Mouse (Mus musculus) gastrocnemius, postnatal 36 days (tissue): ENCODE data around the gene Gpd1. TPM values are rescaled to one million over a fixed set of nuclear protein-coding genes. Genes with fewer than 3 reads are reported as not detected.
A peak's percentile ranks its signal among the peaks of the same experiment; 100 is the strongest.
"Not testable (repeated sequence)": the region's sequence is repeated elsewhere in the genome, so short reads cannot be mapped to it uniquely, and the experiment has no call there.

ENCODE experiments used
- DNase-seq, 2 experiments: peaks; one replicate each; pipeline ENCODE4 v3.0.0; 2022
- intact Hi-C: fragments of 180-260 bp; cut with DNase I; formaldehyde crosslinking; loops from one replicate; pipeline ENCODE4 v1.15.1; 2025
- total RNA-seq, 2 experiments: library from RNA; stranded (reverse); gene quantifications; 2 replicates each; pipeline ENCODE4 v1.2.3; 2021

The Gpd1 gene
- total RNA-seq, 2 experiments from 2014 or later: 569 to 657 TPM

DNA sequence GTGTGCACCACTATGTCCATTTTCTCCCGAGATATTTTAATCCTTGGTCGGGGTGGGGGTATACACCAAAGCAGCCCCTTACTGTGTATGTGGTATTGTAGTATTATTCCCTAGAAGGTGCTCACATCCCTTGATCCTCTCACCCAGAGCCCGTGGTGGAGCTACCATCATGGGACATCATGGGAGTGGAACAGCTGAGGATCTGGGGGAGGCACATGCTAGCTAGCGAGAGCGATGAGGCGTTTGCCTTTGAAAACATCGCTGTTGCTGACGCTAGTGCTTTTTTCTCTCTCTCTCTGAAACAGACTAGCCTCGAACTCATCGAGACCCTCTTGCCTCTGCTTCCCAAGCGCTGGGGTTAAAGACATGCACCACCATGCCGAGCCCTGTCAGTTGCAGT, 501 bp upstream of the Gpd1 start:
- intact Hi-C loops: loop anchor here (5.0 kb wide), 1 partner anchor 185 kb away; no protein-coding TSS in a partner anchor
- no peak for DNase-seq

DNA sequence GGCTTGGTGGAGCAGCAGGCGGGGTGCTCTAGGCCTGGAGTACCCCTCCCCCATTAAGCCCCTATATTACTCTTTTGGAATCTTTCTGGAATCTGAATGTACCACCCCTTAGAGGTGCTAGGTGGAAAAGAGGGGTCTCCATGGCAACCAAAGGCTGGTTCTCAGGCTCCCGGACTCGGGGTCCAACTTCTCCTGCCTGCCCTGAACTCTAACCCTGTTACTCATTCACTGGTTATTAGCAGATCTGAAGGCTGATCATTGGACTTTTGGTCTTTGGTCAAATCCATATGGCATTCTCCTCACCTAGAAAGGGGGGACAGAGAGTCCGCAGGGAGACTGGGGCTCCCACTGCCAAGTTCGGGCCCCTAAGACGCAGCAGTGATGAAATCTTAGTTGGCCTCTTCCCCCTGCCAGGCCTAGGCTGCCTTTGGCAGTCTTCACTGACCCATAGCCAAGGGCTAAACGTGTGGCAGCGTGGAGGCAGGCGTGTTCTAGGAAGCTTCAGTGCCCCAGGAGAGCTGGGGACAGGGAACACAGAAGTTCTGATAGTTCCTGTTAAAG, 1.2 kb downstream of the Gpd1 start:
- intact Hi-C loops: loop anchor here (5.0 kb wide), 1 partner anchor 184 kb away; no protein-coding TSS in a partner anchor
- DNase-seq: peak; percentile 50 to 58

DNA sequence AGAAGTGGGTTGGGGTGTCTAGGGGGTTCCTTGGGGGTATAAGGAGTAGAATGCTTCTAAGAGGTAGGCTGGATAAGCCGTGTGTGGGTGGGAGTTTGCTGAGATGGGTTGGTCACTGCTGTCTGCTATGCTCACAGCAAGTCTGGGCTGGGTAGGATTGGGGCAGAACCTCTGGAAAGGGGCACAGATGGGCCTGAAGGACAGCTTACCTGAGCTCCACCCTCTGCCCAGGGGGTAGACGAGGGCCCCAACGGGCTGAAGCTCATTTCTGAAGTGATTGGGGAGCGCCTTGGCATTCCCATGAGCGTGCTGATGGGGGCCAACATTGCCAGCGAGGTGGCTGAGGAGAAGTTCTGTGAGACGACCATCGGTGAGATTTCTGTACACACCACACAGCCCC, 2.5 kb downstream of the Gpd1 start:
- DNase-seq: no peak
- intact Hi-C loops: loop anchor here (5.0 kb wide), 1 partner anchor 182 kb away; no protein-coding TSS in a partner anchor

DNA sequence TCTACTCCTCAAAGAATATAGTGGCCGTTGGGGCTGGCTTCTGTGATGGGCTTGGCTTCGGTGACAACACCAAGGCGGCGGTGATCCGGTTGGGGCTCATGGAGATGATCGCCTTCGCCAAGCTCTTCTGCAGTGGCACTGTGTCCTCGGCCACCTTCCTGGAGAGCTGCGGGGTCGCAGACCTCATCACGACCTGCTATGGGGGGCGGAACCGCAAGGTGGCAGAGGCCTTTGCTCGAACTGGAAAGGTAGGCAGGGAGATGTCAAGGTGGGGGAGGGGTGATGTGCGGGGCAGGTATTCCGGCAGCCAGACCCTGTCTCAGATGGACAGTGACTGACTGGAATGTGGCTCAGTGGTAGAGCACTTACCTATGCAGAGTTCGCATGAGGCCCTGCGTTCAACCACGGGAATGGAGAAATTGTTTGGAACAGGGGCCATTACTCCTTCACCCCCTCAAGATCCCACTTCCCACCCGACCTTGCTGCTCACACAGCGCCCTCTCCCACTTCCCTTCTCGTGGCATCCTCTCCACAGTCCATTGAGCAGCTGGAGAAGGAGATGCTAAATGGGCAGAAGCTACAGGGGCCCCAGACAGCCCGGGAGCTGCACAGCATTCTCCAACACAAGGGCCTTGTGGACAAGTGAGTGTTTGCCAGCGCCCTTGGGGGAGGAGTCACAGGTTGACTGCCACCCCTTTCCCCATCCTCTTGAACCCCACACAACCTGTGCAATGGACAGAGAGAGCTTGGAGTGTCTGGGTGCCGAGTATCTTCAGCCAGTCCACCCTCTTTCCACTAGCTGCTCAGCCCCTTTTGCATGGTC, 4.8 kb downstream of the Gpd1 start:
- intact Hi-C loops: no loop called here
- no peak for DNase-seq

DNA sequence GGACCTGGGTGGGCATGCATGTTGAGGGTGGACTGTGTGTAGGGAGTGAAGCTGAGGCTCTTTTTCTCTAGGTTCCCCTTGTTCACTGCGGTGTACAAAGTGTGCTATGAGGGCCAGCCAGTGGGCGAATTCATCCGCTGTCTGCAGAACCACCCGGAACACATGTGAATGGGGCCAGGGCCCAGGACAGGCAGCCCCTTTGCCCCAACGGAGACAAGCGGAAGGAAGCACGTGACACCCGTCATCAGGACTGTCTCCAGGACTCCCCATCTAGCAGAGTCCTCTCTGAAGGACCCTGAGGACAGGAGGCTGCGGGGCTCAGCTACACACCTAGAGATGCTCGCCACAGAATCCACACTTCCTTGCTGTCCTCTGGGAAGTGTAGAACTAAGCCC, 5.8 kb downstream of the Gpd1 start:
- DNase-seq: peak in 1 of 2 experiments; percentile 25
- intact Hi-C loops: no loop called here

DNA sequence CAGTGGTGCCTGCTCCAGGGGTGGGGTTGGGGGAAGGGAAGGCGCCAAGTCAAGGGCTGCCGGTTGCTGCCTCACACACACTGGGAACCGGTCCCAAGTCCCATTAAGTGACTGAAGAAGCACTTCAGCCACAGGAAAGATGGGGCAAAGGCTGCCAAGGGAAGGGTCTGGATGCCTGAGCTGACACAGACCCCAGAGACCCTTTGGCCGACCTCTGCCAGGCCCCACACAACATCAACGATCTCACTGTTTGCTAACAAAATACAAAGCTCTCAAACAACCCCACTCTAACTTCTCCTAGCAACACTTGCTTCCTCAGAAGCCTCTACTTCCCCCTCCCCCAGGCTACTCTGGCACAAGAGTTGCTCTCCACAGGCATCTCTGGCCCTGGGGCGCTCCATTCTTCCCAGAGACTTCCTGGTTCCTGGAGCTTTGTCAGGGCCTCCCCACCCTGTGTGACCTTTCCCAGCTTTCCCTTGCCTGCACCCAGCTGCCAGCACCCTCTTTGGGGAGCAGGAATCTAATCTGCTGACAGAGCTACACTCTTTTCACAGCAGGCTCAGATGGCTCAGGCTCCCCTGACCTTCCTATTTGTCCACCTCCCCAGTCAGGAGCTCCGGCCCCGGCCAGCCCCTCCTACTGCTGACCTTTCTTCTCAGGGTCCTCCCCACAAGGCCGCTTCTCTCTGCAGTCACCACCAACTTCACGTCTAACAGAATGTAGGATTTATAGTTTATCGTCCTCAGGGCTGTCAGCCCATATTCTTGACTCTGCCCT, 6.4 kb downstream of the Gpd1 start:
- intact Hi-C loops: no loop called here
- DNase-seq: peak; percentile 64 to 67

DNA sequence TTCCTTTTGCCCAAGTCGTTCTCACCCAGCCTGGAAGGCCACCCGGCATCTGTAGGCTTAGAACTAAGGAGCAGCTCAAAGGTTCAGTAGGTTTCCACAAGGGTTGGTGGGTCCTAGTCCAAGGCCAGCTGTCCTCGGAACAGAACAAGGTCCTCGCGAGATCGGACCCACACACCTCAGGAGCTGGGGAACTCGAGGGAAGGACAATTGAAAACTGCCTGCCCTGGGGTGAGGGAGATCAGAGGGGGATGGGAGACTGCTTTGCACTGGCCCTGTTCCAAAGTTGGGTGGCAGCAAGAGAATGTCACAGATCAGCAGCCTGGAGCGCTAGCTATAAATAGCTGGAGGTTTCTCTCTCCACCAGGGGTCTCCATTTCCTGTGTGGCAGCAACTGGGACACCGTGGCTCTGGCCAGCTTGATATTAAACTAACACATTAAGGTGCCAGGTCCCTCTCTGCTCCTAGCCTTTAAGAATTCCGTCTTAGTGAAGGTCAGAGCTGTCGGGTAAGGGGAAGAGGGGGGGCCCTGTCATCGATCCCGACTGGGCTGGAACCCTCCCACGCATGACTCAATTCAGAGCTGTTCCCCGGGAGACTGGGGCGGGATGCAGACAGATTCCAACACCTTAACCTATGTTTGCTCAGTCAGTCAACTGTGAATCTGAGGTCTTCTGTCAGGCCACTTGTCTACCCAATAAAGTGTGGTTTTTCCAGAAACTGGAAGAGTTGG, 7.1 kb downstream of the Gpd1 start:
- intact Hi-C loops: loop anchor here (5.0 kb wide), 1 partner anchor 183 kb away; no protein-coding TSS in a partner anchor

DNA sequence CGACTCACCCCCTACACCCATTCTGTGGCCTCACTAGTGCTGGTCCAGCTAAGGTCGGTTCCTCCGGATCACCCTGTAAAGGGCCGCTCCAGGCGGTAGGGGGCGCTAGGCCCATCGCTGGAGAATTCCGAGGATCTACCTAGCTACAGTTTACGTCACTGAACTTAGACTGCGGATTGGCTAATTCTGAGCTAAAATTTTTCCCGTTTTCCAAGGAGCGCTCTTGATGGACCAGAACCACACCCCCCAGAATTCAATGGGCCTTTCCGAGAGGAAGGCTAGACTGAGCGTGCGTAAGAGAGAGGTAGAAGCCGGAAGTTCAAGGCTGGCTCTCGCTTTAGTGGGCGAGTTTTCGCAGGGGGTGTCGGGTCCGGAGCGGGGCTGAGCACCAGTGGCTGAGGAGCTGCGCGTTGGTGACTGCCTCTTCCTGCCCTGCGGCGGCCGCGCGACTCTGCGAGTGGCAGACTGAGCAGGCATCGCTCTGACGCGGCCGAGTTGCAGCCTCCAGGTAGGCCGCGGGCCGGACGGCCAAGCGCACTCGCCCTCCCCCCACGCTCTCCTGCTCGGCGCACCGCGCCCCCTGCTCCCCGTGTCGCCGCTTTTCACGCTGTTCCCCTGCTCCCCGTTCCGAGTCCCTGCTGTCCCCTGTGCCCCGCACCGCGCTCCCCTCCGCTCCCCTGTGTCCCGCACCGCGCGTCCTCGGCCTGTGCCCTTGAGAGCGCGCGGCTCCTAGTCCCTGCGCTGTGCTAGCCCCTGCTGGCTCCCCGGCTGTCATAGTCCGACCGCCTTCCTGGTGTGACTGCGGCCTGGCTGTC, 8.2 kb downstream of the Gpd1 start, which contains the start of gene Cox14:
Cox14 (plus strand) TSS at position 278 of the 815 bp plus-strand sequence.
- DNase-seq: peak; percentile 91 to 94
- intact Hi-C loops: loop anchor here (5.0 kb wide), 1 partner anchor 182 kb away; no protein-coding TSS in a partner anchor

More for the DNA sequence above, 7.1 kb downstream of the Gpd1 start:
- DNase-seq: peak; percentile 65 to 66

DNA sequence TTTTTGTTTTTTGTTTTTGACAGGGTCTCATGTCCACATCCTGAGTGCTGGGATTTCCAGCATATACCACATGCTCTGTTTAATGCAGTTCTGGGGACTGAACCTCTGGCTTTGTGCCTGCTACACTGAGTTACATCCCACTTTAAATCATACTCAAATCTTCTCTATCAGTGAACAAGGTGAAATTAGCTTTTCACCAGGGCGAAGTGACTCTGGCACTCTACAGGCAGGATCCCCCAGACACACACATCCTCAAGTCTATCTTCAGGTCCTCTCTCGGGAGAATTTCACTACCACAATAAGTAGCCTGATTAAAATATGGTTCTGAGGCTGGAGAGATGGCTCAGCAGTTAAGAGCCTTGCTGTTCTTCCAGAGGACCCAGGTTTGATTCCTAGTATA, 9.2 kb downstream of the Gpd1 start:
- intact Hi-C loops: loop anchor here (5.0 kb wide), 1 partner anchor 181 kb away; no protein-coding TSS in a partner anchor
- DNase-seq: no peak

DNA sequence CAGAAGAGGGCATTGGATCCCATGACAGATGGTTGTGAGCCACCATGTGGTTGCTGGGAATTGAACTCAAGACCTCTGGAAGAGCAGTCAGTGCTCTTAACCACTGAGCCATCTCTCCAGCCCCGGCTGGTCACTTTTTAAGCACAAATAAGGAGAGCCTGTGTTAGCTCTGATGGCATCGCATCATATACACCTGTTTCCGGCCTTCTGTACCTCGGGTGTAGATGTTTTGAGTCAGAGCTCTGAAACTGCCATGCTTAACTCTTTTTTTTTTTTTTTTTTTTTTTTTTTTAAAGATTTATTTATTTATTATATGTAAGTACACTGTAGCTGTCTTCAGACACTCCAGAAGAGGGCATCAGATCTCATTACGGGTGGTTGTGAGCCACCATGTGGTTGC, 9.7 kb downstream of the Gpd1 start:
- intact Hi-C loops: loop anchor here (5.0 kb wide), 1 partner anchor 180 kb away; no protein-coding TSS in a partner anchor

DNA sequence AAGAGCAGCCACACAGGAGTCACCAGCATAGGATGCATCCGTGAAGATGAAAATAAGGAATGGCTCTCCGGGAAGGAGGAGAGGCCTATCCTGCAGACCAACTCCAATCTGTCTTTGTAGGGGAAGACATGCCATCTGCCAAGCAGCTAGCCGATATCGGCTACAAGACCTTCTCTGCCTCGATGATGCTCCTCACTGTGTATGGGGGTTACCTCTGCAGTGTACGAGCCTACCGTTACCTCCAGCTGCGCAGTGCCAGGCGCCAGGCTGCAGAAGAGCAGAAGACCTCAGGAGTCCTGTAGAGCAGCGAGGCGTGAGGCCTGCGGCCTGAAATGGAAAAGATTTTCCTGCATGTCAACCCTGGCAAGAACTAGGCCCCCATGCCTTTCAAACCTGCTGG, 10.2 kb downstream of the Gpd1 start:
- intact Hi-C loops: loop anchor here (5.0 kb wide), 1 partner anchor 180 kb away; no protein-coding TSS in a partner anchor
- no peak for DNase-seq

More for the DNA sequence above, 9.7 kb downstream of the Gpd1 start:
- not testable (repeated sequence) for DNase-seq

DNA sequence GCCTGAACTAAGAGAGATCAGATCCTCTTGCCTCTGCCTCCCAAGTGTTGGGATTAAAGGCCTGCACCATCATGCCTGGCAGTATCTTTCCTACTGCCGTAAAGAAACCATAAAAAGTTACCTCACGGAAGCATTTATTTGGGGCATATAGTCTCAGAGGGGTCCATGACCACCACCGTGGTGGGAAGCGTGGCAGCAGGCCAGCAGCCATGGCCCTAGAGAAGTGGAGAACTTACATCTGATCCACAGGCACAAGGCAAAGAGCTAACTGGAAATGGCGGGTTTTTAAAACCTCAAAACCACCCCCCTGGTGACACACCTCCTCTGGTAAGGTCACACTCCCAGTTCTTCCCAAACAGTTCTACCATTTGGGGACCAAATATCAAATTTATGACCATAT, 10.9 kb downstream of the Gpd1 start:
- DNase-seq: no peak
- intact Hi-C loops: loop anchor here (5.0 kb wide), 1 partner anchor 179 kb away; no protein-coding TSS in a partner anchor

DNA sequence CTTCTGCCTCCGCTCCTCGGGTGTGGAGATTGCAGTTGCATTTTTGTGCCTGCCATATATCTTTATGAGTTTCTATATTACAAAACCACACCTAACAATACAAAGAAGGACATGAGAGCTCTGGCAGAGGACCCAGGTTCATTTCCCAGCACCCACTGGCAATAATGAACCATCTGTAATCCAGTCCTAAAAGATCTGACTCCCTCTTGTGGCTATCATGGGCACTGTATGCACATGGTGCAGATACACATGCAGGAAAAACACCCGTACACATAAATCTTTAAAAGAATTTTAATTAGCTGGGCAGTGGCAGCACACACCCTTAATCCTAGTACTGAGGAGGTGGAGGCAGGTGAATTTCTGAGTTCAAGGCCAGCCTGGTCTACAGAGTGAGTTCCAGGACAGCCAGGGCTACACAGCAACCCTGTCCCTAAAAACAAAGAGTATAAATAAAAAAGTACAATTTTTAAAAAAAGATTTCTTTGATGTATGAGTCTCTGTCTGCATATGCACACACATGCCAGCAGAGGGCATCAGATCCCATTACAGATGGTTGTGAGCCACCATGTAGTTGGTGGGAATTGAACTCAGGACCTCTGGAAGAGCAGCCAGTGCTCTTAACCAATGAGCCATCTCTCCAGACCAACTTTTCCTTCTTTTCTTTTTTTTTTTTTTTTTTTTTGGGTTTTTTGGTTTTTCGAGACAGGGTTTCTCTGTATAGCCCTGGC, 11.9 kb downstream of the Gpd1 start:
- DNase-seq: no peak
- intact Hi-C loops: loop anchor here (5.0 kb wide), 1 partner anchor 178 kb away; no protein-coding TSS in a partner anchor

DNA sequence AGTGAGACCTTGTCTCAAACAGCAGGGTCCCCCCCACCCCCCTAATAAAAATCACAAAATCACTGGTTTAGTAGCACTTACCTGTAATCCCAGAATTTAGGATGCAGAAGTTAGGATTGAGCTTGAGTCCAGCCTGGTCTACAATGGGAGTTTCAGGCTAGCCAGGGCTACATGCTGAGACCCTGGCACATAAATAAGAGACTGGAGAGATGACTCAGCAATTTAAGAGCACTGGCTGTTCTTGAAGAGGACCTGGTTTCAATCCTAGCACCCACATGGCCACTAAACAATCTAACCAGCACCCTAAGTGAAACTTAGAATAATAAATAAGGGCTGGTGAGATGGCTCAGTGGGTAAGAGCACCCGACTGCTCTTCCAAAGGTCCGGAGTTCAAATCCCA, 13.9 kb downstream of the Gpd1 start:
- intact Hi-C loops: no loop called here
- no peak for DNase-seq

DNA sequence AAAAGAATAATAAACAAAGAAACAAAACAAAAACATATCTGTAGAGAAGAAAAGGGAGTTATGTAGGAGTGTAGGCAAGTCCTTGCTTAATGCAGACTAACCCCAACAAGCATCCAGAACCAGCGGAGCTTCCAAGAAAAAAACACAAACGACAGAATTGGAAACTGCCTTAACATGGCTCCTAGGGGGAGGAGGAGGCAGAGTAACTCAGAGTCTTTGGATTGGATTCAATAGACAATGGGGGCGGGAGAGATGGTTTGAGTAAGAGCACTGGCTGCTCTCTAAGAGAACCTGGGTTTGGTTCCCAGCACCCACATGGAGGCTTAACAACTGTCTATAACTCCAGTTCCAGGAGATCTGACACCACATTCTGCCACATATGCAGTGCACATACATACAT, 14.4 kb downstream of the Gpd1 start:
- no peak for DNase-seq
- intact Hi-C loops: no loop called here

DNA sequence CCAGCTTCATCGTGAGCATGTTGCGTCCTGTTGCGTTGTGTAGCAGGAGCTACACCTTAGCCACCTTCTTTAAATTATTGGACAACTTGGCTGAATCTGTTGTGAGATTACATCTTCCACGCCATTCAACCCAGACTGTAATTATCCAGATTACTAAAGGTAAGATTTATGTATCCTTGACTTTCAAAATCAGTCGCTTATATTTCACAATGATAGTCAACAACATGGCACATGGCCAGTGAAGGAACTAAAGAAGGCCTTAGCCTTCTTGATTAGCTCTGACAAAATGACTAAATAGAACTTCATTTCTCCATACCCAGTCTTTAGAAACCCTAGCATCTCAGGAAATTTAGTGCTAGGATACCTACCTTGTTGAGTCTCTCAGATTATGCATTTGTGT, 15.9 kb downstream of the Gpd1 start:
- intact Hi-C loops: no loop called here
- DNase-seq: no peak

DNA sequence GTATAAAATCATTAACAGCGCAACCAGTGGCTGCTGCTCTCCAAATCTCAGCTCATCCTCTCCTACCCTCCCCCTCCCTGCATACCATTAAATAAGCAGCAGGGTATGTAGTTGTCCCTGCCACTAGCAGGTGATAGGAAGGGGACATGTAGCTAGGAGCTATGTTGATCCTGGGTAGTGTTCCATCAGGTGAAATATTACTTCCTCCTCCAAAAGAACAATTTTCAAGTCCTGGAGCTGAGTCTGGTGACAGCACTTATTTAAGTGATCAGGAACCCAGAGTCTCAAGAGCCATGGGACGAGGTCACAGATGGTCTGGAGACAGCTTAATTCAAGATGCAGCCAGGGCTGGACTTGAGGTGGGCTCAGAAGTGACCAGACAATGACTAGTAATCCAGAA, 18.3 kb downstream of the Gpd1 start:
- intact Hi-C loops: no loop called here
- DNase-seq: peak; percentile 100

DNA sequence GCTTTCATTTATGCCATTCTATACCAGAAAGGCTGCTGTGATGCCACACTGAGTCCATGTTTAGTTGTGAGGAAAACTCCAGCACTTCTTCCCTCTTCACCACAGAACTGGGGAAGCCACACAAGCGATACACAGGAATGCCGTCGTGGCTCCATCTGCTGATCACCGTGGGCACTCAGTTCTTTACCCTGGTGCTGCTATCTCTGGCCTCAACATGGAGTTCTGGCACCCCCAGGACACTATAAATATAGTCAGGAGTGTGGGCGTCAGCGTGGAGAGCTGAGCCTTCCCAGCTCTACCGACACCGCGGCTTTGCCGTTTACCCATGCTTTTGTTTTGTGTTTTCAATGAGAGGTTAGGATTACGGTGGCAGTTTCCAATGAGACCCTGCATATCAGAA, 19.4 kb downstream of the Gpd1 start:
- intact Hi-C loops: no loop called here
- no peak for DNase-seq
